Mouse (Mus musculus) thymus, postnatal 25 days (tissue): Measurements from ENCODE around the gene Adm.
"Not testable (repeated sequence)": the region's sequence is repeated elsewhere in the genome, so short reads cannot be mapped to it uniquely, and the experiment has no call there.

ENCODE experiments used
- DNase-seq: peaks from one replicate; pipeline ENCODE4 v3.0.0; 2022

The Adm gene

GRCm38 (mm10) chr7:110629892-110630666 is 2.6 kb downstream of the Adm start:
- peak; percentile 81 for DNase-seq

- DNase-seq: no peak
Observed at GRCm38 (mm10) chr7:110631136-110631888, 3.9 kb downstream of the Adm start.

DNA sequence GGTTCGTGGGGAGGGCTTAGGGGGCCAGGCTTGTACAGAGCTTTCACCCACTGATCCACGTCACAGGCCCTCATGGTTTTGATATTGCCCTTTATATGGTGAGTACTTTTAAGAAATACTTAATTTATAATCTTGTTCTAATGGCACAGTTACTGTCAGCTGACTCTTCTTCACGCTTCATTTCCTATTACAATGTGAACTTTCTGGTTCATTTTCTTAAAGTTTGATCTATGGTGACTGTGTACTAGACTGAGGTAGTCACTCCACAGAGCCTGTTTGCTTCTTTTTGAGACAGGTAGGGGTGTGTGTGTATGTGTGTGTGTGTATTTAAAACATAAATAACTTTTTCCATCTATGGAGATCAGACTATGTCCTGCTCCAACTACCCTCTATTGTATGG is 8.5 kb downstream of the Adm start:
- DNase-seq: no peak

GRCm38 (mm10) chr7:110636559-110636958 is 9.1 kb downstream of the Adm start:
- no peak for DNase-seq

- DNase-seq: no peak
Observed at GRCm38 (mm10) chr7:110638305-110639110, 11.0 kb downstream of the Adm start.

DNA sequence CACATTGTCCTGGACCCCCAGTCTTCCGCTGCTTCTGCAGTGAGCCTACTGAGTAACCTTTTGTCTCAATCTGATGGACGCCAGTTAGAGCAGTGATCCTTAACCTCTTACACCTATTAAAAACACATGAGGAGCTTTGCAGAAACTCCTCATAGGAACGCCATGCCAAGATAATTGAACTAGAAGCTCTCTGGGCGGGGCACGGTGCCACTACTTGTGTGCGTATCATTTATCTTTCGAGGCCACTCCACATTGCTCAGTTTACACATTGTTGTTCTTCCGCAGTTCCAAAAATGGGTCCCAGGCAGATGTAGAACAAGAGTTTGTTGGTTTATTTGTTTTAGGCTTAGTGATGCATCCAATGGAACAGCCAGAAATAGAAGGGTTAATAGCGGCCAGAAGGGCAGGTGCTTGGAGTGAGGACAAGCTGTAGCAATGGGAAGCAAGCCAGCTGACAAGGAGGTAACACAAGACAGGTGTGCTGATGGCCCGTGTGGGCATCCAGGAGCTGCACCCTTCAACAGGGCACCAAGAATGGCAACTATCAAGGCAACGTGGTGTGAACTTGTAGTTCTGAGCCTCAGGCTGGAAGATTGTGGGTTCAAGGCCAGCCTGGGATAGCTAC is 11.9 kb downstream of the Adm start:
- no peak for DNase-seq

DNA sequence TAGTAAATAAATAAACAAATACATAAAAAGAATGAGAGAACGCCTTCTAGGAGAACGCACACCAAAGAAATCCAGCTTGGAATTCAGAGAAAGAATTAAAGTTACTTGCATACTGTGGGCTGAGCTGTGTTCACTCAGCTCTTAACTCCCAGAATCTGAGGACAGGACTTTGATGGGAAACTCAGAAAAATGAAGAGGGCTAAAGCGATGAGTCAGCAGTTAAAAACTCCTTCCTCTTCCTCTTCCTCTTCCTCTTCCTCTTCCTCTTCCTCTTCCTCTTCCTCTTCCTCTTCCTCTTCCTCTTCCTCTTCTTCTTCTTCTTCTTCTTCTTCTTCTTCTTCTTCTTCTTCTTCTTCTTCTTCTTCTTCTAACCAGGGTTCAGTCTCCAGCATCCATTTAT is 12.5 kb downstream of the Adm start:
- DNase-seq: not testable (repeated sequence)

- peak; percentile 26 for DNase-seq
Observed at GRCm38 (mm10) chr7:110645311-110645710, 17.9 kb downstream of the Adm start.

DNA sequence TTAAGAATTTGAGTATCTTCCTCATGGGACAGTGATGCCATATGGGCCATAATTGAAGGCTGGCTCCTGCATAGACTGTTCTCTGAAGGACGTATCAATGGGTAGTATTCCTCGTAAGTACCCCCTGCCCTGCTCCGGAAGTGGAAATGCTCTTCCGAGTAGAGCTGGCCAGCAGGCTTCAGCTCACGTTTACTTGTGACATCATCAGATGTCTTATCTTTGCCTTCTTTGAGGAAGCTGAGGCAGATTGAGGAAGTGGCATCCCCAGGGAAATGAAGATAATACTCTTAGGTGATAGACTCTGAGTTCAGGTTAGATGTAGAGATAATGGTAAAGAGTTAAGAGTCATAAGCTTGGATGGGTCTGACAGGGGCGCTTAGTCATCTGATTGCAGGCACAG is 18.4 kb downstream of the Adm start:
- no peak for DNase-seq

DNA sequence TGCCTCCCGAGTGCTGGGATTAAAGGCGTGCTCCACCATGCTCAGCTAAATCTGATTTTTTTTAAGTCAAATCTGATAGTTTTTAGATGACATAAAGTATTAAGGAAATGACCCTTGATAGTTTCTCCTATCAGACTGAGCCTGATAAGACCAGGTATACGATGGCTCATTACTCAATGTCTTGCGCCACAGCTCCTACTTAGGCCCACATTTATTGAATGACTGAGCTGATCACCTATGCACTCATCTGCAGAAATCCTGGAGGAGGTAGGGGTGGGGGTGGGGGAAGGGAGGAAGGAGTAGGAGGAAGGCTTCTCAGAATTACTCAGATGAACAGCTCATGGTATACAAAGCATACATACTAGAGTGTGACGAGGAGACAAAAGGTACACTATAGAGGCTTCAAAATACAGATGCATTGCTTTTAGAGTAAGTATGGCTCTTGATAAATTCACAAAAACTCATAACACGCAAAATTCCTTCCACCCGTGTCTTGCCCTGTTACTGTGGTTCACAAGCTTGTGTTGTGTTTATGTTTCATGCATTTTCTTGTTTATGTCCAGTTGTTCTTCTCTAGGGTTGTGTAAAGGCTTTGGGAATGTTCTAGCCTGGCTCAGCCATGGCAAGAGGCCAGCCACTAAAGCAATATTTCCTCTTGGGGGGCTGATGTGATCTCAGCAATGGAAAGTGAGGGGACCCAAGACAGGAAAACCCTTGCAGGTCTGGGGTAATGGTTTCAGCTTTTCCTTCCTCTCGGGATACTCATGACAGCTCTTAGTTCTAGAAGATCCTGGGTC is 19.3 kb downstream of the Adm start:
- no peak for DNase-seq

GRCm38 (mm10) chr7:110647559-110648454 is 20.3 kb downstream of the Adm start:
- no peak for DNase-seq

GRCm38 (mm10) chr7:110648455-110649085 is 21.1 kb downstream of the Adm start:
- DNase-seq: no peak

- no peak for DNase-seq
Observed at GRCm38 (mm10) chr7:110649133-110649987, 21.9 kb downstream of the Adm start.

DNA sequence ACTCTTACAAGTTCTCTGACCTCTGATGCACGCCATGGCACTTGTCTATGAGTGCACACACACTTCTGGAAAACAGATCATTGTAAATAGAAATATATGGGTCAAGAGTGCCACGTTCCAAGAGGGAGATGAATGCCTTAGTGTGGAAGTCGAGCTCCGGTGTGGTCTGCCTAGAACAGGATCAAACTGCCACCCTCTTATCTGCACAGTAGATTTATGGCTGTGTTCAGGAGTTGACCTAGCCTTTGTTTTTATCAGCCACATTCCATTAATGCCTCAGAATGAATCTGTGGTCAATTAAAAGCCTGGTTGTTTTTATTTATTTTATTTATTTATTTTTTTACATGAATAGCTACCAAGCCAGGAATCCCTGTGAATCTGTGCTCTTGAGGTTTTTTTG is 23.0 kb downstream of the Adm start:
- no peak for DNase-seq

- DNase-seq: no peak
Observed at GRCm38 (mm10) chr7:110651091-110651490, 23.6 kb downstream of the Adm start.

- DNase-seq: no peak
Observed at GRCm38 (mm10) chr7:110655230-110655629, 27.8 kb downstream of the Adm start.

DNA sequence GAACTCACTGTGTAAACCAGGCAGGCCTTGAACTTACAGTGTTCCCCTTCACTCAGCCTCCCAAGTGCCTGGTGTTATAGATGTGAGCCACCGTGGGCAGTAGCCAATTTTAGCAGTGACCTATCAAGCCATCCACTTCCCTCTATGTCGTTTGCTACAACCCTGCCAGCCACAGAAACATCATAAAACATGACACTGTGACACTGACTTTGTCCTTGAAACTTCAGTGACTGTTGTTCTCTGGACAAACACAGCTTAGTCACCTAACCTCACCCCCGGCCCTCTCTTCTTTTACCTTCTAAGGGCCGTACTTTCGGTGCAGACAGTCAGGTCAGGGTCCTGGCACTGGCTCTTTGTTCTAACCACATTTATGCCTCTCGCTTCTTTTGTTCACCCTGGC is 28.5 kb downstream of the Adm start:
- DNase-seq: no peak

- DNase-seq: no peak
Observed at GRCm38 (mm10) chr7:110658378-110658928, 31.0 kb downstream of the Adm start.

DNA sequence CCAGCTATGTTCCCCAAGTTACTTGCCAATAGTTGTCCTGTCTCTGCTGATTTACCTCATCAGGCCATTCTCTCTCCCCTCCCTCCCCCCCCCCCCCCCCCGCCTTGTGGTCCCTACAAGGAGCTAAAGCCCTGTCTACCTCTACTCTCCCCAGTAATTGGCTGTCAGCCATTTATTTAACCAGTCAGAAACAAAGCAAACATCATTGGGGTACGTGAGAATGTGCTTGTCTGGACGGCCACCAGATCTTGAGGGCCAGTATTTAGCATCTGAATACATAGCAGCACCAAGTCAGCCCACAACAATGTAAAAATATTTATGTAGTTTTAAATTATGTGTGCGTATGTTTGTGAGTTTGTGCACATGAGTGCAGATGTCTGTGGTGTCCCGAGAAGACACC is 39.1 kb downstream of the Adm start:
- no peak for DNase-seq
